Mouse (Mus musculus) mesoderm, embryonic 11.5 days (tissue): ENCODE measurements around the gene Sema4c.
A peak's percentile ranks its signal among the peaks of the same experiment; 100 is the strongest.

Experiments
- DNase-seq: peaks from one replicate; pipeline ENCODE4 v3.0.0-alpha.2; 2012; ENCODE audit warnings: low read depth, low spot score

Gene Sema4c

GRCm38 (mm10) chr1:36508238-36508637 lies 49.9 kb downstream of the Sema4c start:
- DNase-seq, result no peak

DNA sequence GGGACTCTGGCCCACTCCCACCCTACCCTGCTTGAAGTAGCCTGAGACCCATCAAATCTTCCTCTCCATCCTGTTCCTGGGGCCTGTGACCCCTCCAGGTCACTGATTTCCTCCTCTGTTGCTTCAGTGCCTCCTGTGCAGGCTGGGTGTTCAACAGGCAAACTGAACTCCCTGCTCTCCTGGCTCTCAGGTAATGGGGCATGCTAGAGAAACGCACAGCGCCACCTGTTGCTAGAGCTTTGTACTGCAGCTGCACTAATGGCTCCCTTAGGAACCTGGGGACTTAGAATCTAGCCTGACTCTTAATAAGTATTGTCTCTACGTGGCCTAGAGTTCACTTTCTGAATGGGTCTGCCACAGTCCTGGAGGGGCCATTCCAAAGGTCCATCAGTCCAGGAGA lies 56.9 kb downstream of the Sema4c start:
- peak; percentile 75 for DNase-seq
